Mouse (Mus musculus) large intestine, adult 2 months (tissue): ENCODE measurements around the gene Grik4. TPM values are rescaled to one million over a fixed set of nuclear protein-coding genes. Genes with fewer than 3 reads are reported as not detected.

Experiments
- DNase-seq: peaks from one replicate; pipeline ENCODE4 v3.0.0-alpha.2; 2012; ENCODE audit warnings: low read depth, low spot score
- WGBS: fragments of 180-500 bp; shearing (Covaris S2); methylation state at CpG from one replicate; pipeline ENCODE4 v1.1.7; 2018; 5-methylcytosine and 5-hydroxymethylcytosine counted together
- polyA plus RNA-seq: library from polyadenylated mRNA; depleted of rRNA; stranded (reverse); fragments of >200 nt; gene quantifications from 2 replicates; pipeline ENCODE4 v1.2.3, GENCODE M21; 2012

Grik4 gene
- polyA plus RNA-seq, 1 experiment, result 0.42 TPM

- 29% methylated on average over 6 of the region's 6 CpGs for WGBS
- no peak for DNase-seq
Observed at GRCm38 (mm10) chr9:42533041-42533440, 411.3 kb downstream of the Grik4 start.

- DNase-seq, result no peak
- 50% methylated on average over 3 of the region's 3 CpGs for WGBS
Observed at GRCm38 (mm10) chr9:42531951-42532350, 412.3 kb downstream of the Grik4 start.

- no peak for DNase-seq
- 69% methylated on average over 7 of the region's 7 CpGs for WGBS
Observed at GRCm38 (mm10) chr9:42530221-42531152, 413.8 kb downstream of the Grik4 start.

GRCm38 (mm10) chr9:42520587-42521084 is 423.7 kb downstream of the Grik4 start:
- WGBS, result 36% methylated on average over 36 of the region's 36 CpGs
- no peak for DNase-seq

- no peak for DNase-seq
- WGBS, result 59% methylated on average over 14 of the region's 14 CpGs
Observed at GRCm38 (mm10) chr9:42518163-42518562, 426.1 kb downstream of the Grik4 start.

- 44% methylated on average over 5 of the region's 5 CpGs for WGBS
Observed at GRCm38 (mm10) chr9:42513159-42513558, 431.1 kb downstream of the Grik4 start.

GRCm38 (mm10) chr9:42512312-42512711 is 432.0 kb downstream of the Grik4 start:
- 26% methylated on average over 4 of the region's 4 CpGs for WGBS
- DNase-seq, result peak; percentile 19

More at GRCm38 (mm10) chr9:42513159-42513558, 431.1 kb downstream of the Grik4 start:
- no peak for DNase-seq

GRCm38 (mm10) chr9:42508235-42508634 is 436.1 kb downstream of the Grik4 start:
- no peak for DNase-seq
- 84% methylated on average over 7 of the region's 7 CpGs for WGBS

GRCm38 (mm10) chr9:42507709-42508108 is 436.6 kb downstream of the Grik4 start, which contains the start of gene Tbcel:
Gene Tbcel (minus strand): TSS chr9:42507809.
- WGBS, result 76% methylated on average over 6 of the region's 6 CpGs

GRCm38 (mm10) chr9:42507022-42507421 is 437.3 kb downstream of the Grik4 start:
- 31% methylated on average over 1 of the region's 1 CpGs for WGBS
- DNase-seq, result no peak

More at GRCm38 (mm10) chr9:42507709-42508108, 436.6 kb downstream of the Grik4 start, which contains the start of gene Tbcel:
- no peak for DNase-seq

- WGBS, result 76% methylated on average over 3 of the region's 3 CpGs
Observed at GRCm38 (mm10) chr9:42504971-42505510, 439.3 kb downstream of the Grik4 start.

GRCm38 (mm10) chr9:42504559-42504958 is 439.7 kb downstream of the Grik4 start:
- 54% methylated on average over 11 of the region's 11 CpGs for WGBS
- no peak for DNase-seq

More at GRCm38 (mm10) chr9:42504971-42505510, 439.3 kb downstream of the Grik4 start:
- DNase-seq, result no peak

- WGBS, result 67% methylated on average over 4 of the region's 4 CpGs
- DNase-seq, result no peak
Observed at GRCm38 (mm10) chr9:42503709-42504108, 440.6 kb downstream of the Grik4 start.

- WGBS, result 77% methylated on average over 2 of the region's 2 CpGs
- DNase-seq, result no peak
Observed at GRCm38 (mm10) chr9:42496296-42496695, 448.0 kb downstream of the Grik4 start.

GRCm38 (mm10) chr9:42491780-42492179 is 452.5 kb downstream of the Grik4 start:
- DNase-seq, result no peak
- WGBS, result 86% methylated on average over 9 of the region's 9 CpGs

GRCm38 (mm10) chr9:42490589-42491382 is 453.5 kb downstream of the Grik4 start:
- 71% methylated on average over 16 of the region's 16 CpGs for WGBS
- no peak for DNase-seq

- WGBS, result 88% methylated on average over 1 of the region's 1 CpGs
- DNase-seq, result no peak
Observed at GRCm38 (mm10) chr9:42488071-42488470, 456.2 kb downstream of the Grik4 start.

GRCm38 (mm10) chr9:42486913-42487312 is 457.4 kb downstream of the Grik4 start:
- no peak for DNase-seq

GRCm38 (mm10) chr9:42484667-42485066 is 459.6 kb downstream of the Grik4 start:
- DNase-seq, result no peak
- 74% methylated on average over 1 of the region's 1 CpGs for WGBS

More at GRCm38 (mm10) chr9:42486913-42487312, 457.4 kb downstream of the Grik4 start:
- 23% methylated on average over 4 of the region's 4 CpGs for WGBS

- DNase-seq, result no peak
- WGBS, result 83% methylated on average over 1 of the region's 1 CpGs
Observed at GRCm38 (mm10) chr9:42482944-42483343, 461.3 kb downstream of the Grik4 start.
